In genomic region chr9:56506931-56507681, GRCm38 (mm10) we compare ENCODE assay signal across 8 mouse cellular contexts.
DNase-seq lines count a peak whose midpoint lies in the region; ATAC-seq and TF ChIP-seq lines count a peak whose summit lies in the region.

No protein-coding gene starts in this region.

- ATAC-seq in hindbrain, embryonic 11.5 days (ENCODE audit: low FRiP score) = no peak
- no peak for ATAC-seq in limb, embryonic 12.5 days (ENCODE audit: insufficient number of reproducible peaks, insufficient read depth, low FRiP score, low TSS enrichment, low read depth)
- peak; percentile 19 for ATAC-seq in midbrain, embryonic 13.5 days

- peak overlapping the region; percentile 43 for H3K4me3 ChIP-seq in left cerebral cortex, adult 2 months
- H3K4me3 ChIP-seq in forebrain, embryonic 10.5 days = peak overlapping the region; percentile 55
- peak overlapping the region; percentile 36 for H3K4me3 ChIP-seq in hindbrain, embryonic 11.5 days (ENCODE audit: low read depth, low read length)
- peak overlapping the region; percentile 41 for H3K4me3 ChIP-seq in limb, embryonic 12.5 days (replicated peaks)
- peak overlapping the region; percentile 37 for H3K4me3 ChIP-seq in midbrain, embryonic 13.5 days (replicated peaks)

- H3K9ac ChIP-seq in hindbrain, embryonic 11.5 days (ENCODE audit: low read depth, low read length) = peak overlapping the region; percentile 75
- H3K9ac ChIP-seq in limb, embryonic 12.5 days (replicated peaks) = peak overlapping the region; percentile 52
- peak overlapping the region; percentile 71 for H3K9ac ChIP-seq in midbrain, embryonic 13.5 days (replicated peaks)

- H3K4me1 ChIP-seq in forebrain, embryonic 10.5 days = peaks cover 59% of the 10 kb centered on the region
- peaks cover 4% of the 10 kb centered on the region; the same call in 1 of the 2 replicates for H3K4me1 ChIP-seq in hindbrain, embryonic 11.5 days (replicated peaks; ENCODE audit: control insufficient read depth, insufficient read depth, low read length)
- H3K4me1 ChIP-seq in limb, embryonic 12.5 days (replicated peaks) = peaks cover 55% of the 10 kb centered on the region
- H3K4me1 ChIP-seq in midbrain, embryonic 13.5 days (replicated peaks) = peaks cover 49% of the 10 kb centered on the region

- peak overlapping the region; percentile 80 for H3K4me2 ChIP-seq in hindbrain, embryonic 11.5 days (replicated peaks; ENCODE audit: low read depth, low read length)
- H3K4me2 ChIP-seq in limb, embryonic 12.5 days = peak overlapping the region; percentile 76
- peak overlapping the region; percentile 60 for H3K4me2 ChIP-seq in midbrain, embryonic 13.5 days (replicated peaks)

- DNase-seq in left cerebral cortex, adult 2 months (ENCODE audit: extremely low spot score in 1 of 2, low spot score in 2 of 2) = no peak
- no peak for DNase-seq in left cerebral cortex, adult 9 months (ENCODE audit: low spot score in 2 of 2)
- DNase-seq in adrenal gland, postnatal 14 days = peak; percentile 39
- no peak for DNase-seq in forebrain, embryonic 10.5 days (ENCODE audit: extremely low spot score, low spot score)
- peak; percentile 31 for DNase-seq in hindbrain, embryonic 11.5 days (ENCODE audit: low spot score)
- peak; percentile 19 for DNase-seq in yolk sac, embryonic 10.5 days (ENCODE audit: low spot score)

- H3K36me3 ChIP-seq in forebrain, embryonic 10.5 days (replicated peaks) = no peaks in the 10 kb centered on the region
- no peaks in the 10 kb centered on the region for H3K36me3 ChIP-seq in hindbrain, embryonic 11.5 days (ENCODE audit: control insufficient read depth, insufficient read depth, low read length)
- H3K36me3 ChIP-seq in limb, embryonic 12.5 days = no peaks in the 10 kb centered on the region
- no peaks in the 10 kb centered on the region for H3K36me3 ChIP-seq in midbrain, embryonic 13.5 days

- no peaks in the 10 kb centered on the region for H3K9me3 ChIP-seq in forebrain, embryonic 10.5 days
- H3K9me3 ChIP-seq in hindbrain, embryonic 11.5 days (ENCODE audit: control insufficient read depth, low read length) = no peaks in the 10 kb centered on the region
- no peaks in the 10 kb centered on the region for H3K9me3 ChIP-seq in limb, embryonic 12.5 days
- no peaks in the 10 kb centered on the region for H3K9me3 ChIP-seq in midbrain, embryonic 13.5 days

- H3K27ac ChIP-seq in left cerebral cortex, adult 2 months = peak overlapping the region; percentile 98
- peak overlapping the region; percentile 85 for H3K27ac ChIP-seq in forebrain, embryonic 10.5 days
- H3K27ac ChIP-seq in hindbrain, embryonic 11.5 days (ENCODE audit: low read depth, low read length) = peak overlapping the region; percentile 89
- peak overlapping the region; percentile 93 for H3K27ac ChIP-seq in limb, embryonic 12.5 days
- H3K27ac ChIP-seq in midbrain, embryonic 13.5 days = peak overlapping the region; percentile 97

- intact Hi-C loops in left cerebral cortex, adult 2 months (cut with DNase I) = loop anchor here (1.0 to 2.0 kb wide), 5 partner anchors 45 to 294 kb away; partner anchors contain the start of genes Hmg20a and Peak1

- H3K27me3 ChIP-seq in forebrain, embryonic 10.5 days (ENCODE audit: poor library complexity, severe bottlenecking) = peaks cover 43% of the 10 kb centered on the region
- H3K27me3 ChIP-seq in hindbrain, embryonic 11.5 days (ENCODE audit: control insufficient read depth, insufficient read depth, low read length) = no peaks in the 10 kb centered on the region
- peaks cover 14% of the 10 kb centered on the region; the same call in 1 of the 2 replicates for H3K27me3 ChIP-seq in limb, embryonic 12.5 days
- no peaks in the 10 kb centered on the region for H3K27me3 ChIP-seq in midbrain, embryonic 13.5 days

- no peak for TF ChIP-seq CTCF in left cerebral cortex, adult 2 months (IDR thresholded peaks at IDR 0.05)

- 17% methylated on average over 25 of the region's 25 CpGs for WGBS in forebrain, embryonic 10.5 days
- WGBS in hindbrain, embryonic 11.5 days = 16% methylated on average over 25 of the region's 25 CpGs
- 7% methylated on average over 25 of the region's 25 CpGs for WGBS in limb, embryonic 12.5 days
- WGBS in midbrain, embryonic 13.5 days = 11% methylated on average over 25 of the region's 25 CpGs

Comparison
In these comparisons a context has a peak if more than half of its experiments do, and no peak if none do; other contexts are left out.
1. DNase-seq: peak in adrenal gland, postnatal 14 days (single experiment), hindbrain, embryonic 11.5 days (single experiment) and yolk sac, embryonic 10.5 days (single experiment); none in left cerebral cortex, adult 2 months (0 of 2), left cerebral cortex, adult 9 months (0 of 2) and forebrain, embryonic 10.5 days (single experiment).
2. Peak in every context shown above with its lines, with median percentiles within 50 percentile points of each other: H3K27ac ChIP-seq, H3K4me3 ChIP-seq, H3K4me2 ChIP-seq and H3K9ac ChIP-seq.